Mouse (Mus musculus) gastrocnemius, adult 2 months (tissue): ENCODE measurements around the gene Axl. TPM values are rescaled to one million over a fixed set of nuclear protein-coding genes. Genes with fewer than 3 reads are reported as not detected.

Experiments
- DNase-seq: peaks from one replicate; pipeline ENCODE4 v3.0.0; 2022
- H3K27ac ChIP-seq: fragments of 200-600 bp; 2 replicates; pipeline ENCODE4 v1.8.1; 2022; ENCODE audit warnings: mild to moderate bottlenecking
- H3K4me3 ChIP-seq: fragments of 200-600 bp; 2 replicates; pipeline ENCODE4 v1.8.1; 2022; ENCODE audit warnings: mild to moderate bottlenecking, moderate library complexity
- CTCF ChIP-seq: fragments of 200-600 bp; IDR thresholded peaks from 2 replicates; pipeline ENCODE4 v1.8.1; 2022; ENCODE audit warnings: antibody characterized with exemption, mild to moderate bottlenecking, moderate library complexity
- intact Hi-C: fragments of 180-260 bp; cut with DNase I; formaldehyde crosslinking; loops from one replicate; pipeline ENCODE4 v1.15.1; 2025
- total RNA-seq, 2 experiments: library from RNA; stranded (reverse); gene quantifications; 2 replicates each; pipeline ENCODE4 v1.2.3; 2021

The Axl gene
- total RNA-seq, 2 experiments from 2014 or later: 39.9 to 48.6 TPM

DNA sequence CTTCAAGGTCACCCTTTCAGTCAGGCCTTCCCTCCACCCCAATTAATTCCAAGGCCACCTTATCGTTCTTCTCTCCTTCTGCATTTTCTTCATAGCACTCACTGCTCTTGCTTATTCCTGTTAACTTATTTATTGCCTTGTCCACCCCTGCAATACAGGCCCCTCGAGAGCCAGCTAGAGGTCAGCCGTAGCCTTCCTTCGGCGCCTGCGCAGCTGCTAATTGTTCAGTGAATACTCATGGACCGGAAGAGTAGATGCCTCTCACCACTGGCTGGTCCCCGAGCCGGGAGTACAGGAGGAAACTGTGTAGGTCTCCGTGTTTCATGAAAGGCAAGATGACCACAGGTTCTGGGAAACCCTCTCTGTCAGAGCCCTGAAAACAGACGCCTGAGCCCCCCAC is 24.8 kb downstream of the Axl start:
- H3K27ac ChIP-seq: peak overlapping the region; percentile 28; the same call in 1 of the 2 replicates
- no peak for TF ChIP-seq CTCF
- DNase-seq: peak; percentile 27
- peak overlapping the region; percentile 23 for H3K4me3 ChIP-seq
- intact Hi-C loops: no loop called here

GRCm38 (mm10) chr7:25761354-25761753 is 27.2 kb downstream of the Axl start:
- peak; percentile 53 for DNase-seq
- intact Hi-C loops: no loop called here
- Histone ChIP-seq H3K4me3 (no peak overlapping the region), H3K27ac (peak overlapping the region; percentile 54)
- TF ChIP-seq CTCF: no peak

GRCm38 (mm10) chr7:25756011-25756410 is 32.5 kb downstream of the Axl start:
- no peak; the same call in 1 of the 2 replicates for TF ChIP-seq CTCF
- Histone ChIP-seq H3K4me3 (peak overlapping the region; percentile 76), H3K27ac (peak overlapping the region; percentile 97)
- intact Hi-C loops: loop anchor here (1.0 to 10.0 kb wide), 2 partner anchors 49 to 681 kb away; partner anchors contain the start of genes Grik5 and Zfp574
- peak; percentile 93 for DNase-seq

- TF ChIP-seq CTCF: no peak
- intact Hi-C loops: loop anchor here (10.0 kb wide), 1 partner anchor 681 kb away; the partner anchor contains the start of genes Grik5 and Zfp574
- DNase-seq: peak; percentile 69
Measured at GRCm38 (mm10) chr7:25755468-25755833, 33.1 kb downstream of the Axl start.

GRCm38 (mm10) chr7:25754738-25755467 is 33.6 kb downstream of the Axl start, which contains the start of gene Hnrnpul1:
Gene Hnrnpul1, minus strand, starts transcription at chr7:25754757.
- intact Hi-C loops: loop anchor here (5.0 to 10.0 kb wide), 2 partner anchors 38 to 680 kb away; partner anchors contain the start of genes Ccdc97, Grik5 and Zfp574
- peak; percentile 99 for DNase-seq
- TF ChIP-seq CTCF: peak; percentile 50

More at GRCm38 (mm10) chr7:25755468-25755833, 33.1 kb downstream of the Axl start:
- peak overlapping the region; percentile 76 for H3K4me3 ChIP-seq
- peak overlapping the region; percentile 97 for H3K27ac ChIP-seq

GRCm38 (mm10) chr7:25754439-25754737 is 34.1 kb downstream of the Axl start:
- H3K4me3 ChIP-seq: peak overlapping the region; percentile 76
- DNase-seq: no peak
- intact Hi-C loops: loop anchor here (5.0 to 10.0 kb wide), 2 partner anchors 37 to 680 kb away; partner anchors contain the start of genes Ccdc97, Grik5 and Zfp574
- peak; percentile 48 for TF ChIP-seq CTCF
- peak overlapping the region; percentile 97 for H3K27ac ChIP-seq

More at GRCm38 (mm10) chr7:25754738-25755467, 33.6 kb downstream of the Axl start, which contains the start of gene Hnrnpul1:
- Histone ChIP-seq H3K27ac (peak within 1 kb of the TSS; percentile 97), H3K4me3 (peak within 1 kb of the TSS; percentile 76)

DNA sequence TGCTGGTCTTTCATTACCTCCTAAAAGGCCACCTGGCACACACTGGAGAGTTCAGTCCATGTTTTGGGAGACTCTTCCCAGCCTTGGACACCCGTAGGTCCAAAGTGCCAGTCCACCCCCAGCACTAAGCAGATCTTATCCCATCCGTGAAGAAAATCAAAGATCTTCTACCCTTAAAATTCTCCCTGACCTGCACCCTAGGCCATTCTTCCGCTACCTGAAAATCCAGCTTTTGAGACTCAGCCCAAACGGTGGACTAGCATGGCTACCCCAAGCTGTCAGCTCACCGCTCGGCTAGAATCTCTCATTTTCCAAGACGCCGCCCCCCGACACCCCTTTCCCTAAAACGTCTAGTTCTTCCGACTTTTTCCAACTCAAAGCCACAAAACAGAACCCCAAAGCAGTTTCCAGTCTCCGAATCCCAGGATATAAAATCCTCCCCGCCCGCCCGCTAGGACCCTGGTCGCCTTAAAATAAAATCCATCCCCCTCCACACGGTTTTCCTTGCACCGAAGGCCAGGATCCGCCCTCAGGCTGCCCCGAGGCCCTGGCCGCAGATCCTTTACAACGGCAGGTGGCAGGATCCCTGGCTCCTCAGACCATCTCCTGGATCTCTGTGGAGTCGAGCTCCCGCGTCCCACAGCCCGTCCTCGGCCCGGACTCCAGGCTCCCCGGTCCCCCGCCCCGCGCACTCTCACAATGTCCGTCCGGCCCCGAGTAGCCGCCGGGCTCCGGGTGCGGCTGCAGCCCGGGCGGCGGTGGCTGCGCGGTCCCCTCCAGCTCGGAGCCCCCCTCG is 34.7 kb downstream of the Axl start:
- Histone ChIP-seq H3K4me3 (peak overlapping the region; percentile 76), H3K27ac (peak overlapping the region; percentile 97)
- no peak for TF ChIP-seq CTCF
- intact Hi-C loops: loop anchor here (5.0 to 10.0 kb wide), 2 partner anchors 37 to 679 kb away; partner anchors contain the start of genes Ccdc97, Grik5 and Zfp574
- DNase-seq: no peak

GRCm38 (mm10) chr7:25753076-25753475 is 35.4 kb downstream of the Axl start:
- intact Hi-C loops: loop anchor here (5.0 to 10.0 kb wide), 2 partner anchors 36 to 678 kb away; partner anchors contain the start of genes Ccdc97, Grik5 and Zfp574
- peak overlapping the region; percentile 97 for H3K27ac ChIP-seq
- no peak for TF ChIP-seq CTCF
- peak; percentile 11 for DNase-seq
- peak overlapping the region; percentile 76 for H3K4me3 ChIP-seq

DNA sequence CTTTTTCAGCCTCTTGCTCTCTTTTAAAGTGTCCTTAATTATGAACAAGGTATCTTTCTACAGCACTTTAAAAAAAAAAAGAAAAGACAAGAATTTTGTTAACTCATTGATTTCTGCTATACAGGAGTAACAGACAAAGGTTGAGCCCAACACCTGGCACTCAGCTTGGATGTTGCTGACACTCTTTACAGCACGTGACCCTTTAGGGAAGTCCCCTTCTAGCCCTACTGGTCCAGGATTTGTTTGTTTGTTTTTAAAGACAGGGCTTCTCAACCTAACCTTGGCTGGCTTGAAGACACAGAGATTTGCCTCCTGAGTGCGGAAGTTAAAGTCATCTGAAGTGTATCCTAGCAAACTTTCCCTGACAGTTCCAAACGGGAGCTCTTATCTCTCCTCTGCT is 41.7 kb downstream of the Axl start:
- no peak for TF ChIP-seq CTCF
- intact Hi-C loops: no loop called here
- DNase-seq: no peak
- Histone ChIP-seq H3K27ac (no peak overlapping the region), H3K4me3 (no peak overlapping the region)

DNA sequence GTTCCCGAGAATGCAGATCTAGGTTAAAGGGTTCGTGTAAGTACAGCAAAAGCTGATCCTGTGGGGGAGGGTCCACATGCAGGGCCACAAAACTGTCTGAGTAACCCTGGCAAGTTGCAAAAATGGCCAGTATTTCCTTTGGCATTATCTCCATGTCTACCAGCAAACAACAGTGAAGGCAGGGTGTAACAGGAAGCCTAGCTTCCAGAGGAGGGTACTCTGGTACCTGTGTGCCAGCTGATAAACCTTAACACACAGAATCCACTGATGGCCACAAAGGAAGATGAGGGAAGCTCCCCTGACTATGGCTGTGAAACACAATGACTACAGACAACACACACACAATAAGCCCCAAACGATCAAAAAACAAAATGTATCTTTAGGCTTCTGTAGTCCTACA is 50.2 kb downstream of the Axl start:
- no peak for TF ChIP-seq CTCF
- intact Hi-C loops: no loop called here
- Histone ChIP-seq H3K27ac (no peak overlapping the region), H3K4me3 (no peak overlapping the region)
- DNase-seq: no peak

- peak; percentile 35; the same call in 1 of the 2 replicates for TF ChIP-seq CTCF
- Histone ChIP-seq H3K27ac (no peak overlapping the region), H3K4me3 (no peak overlapping the region)
- intact Hi-C loops: no loop called here
- DNase-seq: no peak
Measured at GRCm38 (mm10) chr7:25736920-25737319, 51.6 kb downstream of the Axl start.

DNA sequence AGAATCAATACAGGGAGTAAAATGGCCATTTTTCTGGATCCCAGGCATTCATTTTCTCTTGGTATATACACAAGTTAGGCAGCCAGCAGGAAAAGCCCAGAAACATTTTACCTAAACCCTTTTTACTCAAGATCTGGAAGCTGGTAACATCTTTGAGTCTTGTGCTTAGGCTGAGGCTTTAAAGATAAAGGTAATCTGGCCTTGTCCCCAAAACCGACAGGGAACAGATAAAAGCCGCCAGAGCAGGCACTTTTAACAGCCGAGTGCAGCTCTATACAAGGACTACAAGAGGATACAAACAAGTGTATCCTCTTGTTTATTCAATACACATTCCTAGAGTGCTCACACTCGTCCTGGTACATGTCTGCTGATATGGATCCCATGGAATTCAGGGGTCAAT is 53.5 kb downstream of the Axl start:
- no peak for DNase-seq
- Histone ChIP-seq H3K27ac (no peak overlapping the region), H3K4me3 (no peak overlapping the region)
- intact Hi-C loops: no loop called here
- no peak for TF ChIP-seq CTCF
